Mouse (Mus musculus): Measurements from ENCODE around the gene Phf5a. TPM values are rescaled to one million over a fixed set of nuclear protein-coding genes. Genes with fewer than 3 reads are reported as not detected.
"Not testable (repeated sequence)": the region's sequence is repeated elsewhere in the genome, so short reads cannot be mapped to it uniquely, and the experiment has no call there.

Gene Phf5a
- total RNA-seq (2021), result 10 to 100 TPM; 32.5 to 35.0 TPM
- long read RNA-seq, experiment 1, transcript Phf5a-201 (4 exons, 1,663 nt), result major isoform, 37 of 42 reads
- long read RNA-seq, experiment 1, partial matches to known transcripts, result 1 of 42 reads
- long read RNA-seq, experiment 1, other reads (novel, unspliced or antisense), result 4 of 42 reads
- long read RNA-seq, experiment 2, transcript Phf5a-201 (4 exons, 1,663 nt), result major isoform, 28 of 33 reads
- long read RNA-seq, experiment 2, partial matches to known transcripts, result 3 of 33 reads
- long read RNA-seq, experiment 2, other reads (novel, unspliced or antisense), result 1 of 33 reads

DNA sequence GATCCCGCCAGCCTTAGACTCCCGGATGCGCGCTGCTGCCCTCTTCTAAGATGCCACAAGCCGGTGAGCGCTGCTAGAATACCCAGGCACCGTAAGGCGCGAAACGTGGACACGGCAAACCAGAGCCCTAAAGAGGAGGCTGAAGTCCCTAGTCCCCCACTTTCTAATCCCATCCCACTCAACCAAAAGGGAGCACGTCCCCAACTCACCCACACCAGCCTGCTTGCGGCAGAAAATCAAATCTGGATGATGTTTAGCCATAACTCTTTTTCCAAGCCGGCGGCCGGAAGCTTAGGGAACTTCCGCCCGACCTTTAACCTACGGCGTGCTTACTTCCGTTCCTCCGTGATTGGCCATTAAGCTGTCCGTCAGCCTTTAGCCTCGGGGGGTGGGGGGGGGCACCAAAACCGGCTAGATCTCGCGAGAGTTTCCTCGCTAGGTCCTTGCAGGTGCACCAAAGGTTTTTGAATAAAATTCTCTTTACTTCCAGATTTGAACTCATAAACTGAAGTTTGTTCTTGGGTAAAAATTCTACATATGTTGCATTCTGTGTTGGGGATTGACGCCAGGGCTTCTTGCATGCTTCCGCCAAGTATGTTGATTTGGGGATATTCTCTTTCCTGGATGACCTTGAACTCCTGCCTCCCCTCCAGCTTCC lies at the start of gene Phf5a:
TSS of gene Phf5a (minus strand) at position 308 of the 658 bp plus-strand sequence.
- peak; percentile 81 to 87 for DNase-seq (ENCODE audit: low spot score in 2 of 2)

DNA sequence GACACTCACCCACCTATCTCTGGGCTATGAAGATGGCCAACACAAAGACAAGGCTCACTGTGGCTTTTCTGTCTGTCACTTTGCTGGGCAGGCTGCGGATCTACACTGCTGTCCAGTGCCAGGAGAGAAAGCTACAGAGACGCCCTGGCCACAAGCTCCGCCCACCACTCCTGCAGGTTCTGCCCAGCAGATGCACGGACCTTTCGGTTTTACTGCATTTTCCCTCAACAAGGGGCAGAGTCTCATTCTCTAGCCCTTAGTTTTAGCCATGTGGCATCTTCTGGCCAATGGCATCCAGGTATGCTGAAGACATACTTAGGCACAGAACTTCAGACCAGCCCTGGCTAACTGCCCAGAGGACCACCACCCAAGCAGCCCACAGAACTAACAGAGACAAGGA lies 49.5 kb upstream of the Phf5a start:
- no peak for DNase-seq (ENCODE audit: low spot score in 2 of 2)

DNA sequence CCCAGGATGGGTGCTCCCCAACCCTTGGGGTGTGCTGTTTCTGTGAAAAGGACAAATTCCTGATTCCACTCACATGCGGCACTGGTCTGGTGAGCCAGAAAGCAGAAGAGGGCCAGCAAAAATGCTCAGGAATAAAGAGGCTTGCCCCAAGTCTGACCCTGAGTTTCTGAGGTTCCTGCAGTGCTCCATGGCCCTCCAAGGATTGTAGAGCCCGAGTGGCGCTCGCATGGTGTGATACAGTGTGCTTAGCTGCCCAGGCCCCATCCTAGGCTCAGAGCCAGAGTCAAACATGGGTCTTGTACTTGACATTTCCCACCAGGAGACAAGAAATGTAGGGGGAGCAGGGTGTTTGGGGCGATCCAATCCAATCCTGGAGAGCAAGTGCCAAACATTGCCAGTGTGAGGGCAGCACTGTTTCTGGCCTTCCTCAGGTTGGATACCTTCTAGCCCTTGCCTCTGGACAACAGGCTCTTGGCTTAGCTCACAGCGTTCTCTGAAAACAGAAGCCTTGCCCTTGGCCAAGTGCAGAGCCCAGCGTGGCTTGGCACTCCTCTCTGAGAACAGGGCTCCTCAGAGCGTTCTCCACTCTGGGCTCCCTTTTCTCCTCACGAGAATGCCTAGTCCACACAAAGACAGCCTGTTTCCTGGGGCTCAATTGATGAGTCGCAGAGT lies 49.0 kb upstream of the Phf5a start:
- DNase-seq (ENCODE audit: low spot score in 2 of 2), result no peak

DNA sequence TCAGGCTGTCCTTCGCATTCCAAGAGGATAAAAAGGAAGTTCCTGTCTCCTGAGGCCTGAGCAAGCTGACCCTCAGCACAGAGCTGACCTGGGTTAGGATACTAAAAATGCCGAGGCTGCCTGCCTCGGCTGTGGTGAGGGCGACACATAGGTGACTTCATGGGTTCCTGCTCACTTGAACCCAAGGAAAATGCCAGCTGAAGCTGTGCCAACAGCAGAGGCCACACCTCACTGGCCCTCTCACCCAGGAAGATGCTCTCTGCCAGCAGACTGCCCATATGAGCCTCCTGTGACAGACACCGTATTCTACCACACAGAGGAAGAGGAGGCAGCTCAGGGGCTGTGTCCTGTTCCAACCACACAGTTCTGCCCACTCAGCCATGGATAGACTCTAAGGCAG lies 47.4 kb upstream of the Phf5a start:
- no peak for DNase-seq (ENCODE audit: low spot score in 2 of 2)

DNA sequence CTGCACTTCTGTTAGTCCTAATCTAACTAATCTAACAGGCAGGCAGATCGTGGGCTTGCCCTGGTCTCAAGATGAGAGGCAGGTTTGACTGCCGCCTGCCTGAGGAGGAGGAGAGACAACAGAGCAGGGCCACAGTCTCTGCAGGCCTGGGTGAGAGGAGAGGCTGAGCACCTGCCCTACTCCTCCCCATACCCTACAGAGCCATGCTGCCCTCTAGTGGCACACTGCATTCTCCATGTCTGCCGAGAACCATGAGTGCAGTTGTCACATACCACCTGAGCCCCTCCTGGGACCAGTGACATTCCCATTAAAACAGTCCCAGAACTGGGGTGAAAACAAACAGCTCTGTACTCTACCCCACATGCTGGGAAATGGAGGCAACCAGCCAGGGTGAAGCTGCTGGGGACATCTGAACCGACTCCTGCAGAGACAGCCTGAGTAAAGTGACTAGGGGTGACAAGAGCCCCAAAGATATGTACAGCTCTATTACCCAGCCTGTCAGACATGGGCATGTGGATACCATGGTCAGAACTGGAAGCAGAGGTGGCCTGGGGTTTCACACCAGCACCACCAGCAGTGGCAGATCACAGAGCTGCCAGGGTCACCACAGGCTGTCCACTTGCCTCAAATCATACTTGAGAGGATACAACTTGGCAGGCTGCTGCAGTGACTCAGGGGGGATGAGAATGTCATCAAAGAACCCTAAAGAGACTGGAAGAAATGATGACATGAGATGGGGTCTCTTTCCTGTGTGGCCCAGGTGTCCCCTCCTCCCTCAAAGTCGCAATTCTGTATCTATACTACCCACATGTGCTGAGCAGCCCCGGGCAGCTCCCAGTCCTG lies 46.1 kb upstream of the Phf5a start:
- peak; percentile 77 to 82 for DNase-seq (ENCODE audit: low spot score in 2 of 2)

DNA sequence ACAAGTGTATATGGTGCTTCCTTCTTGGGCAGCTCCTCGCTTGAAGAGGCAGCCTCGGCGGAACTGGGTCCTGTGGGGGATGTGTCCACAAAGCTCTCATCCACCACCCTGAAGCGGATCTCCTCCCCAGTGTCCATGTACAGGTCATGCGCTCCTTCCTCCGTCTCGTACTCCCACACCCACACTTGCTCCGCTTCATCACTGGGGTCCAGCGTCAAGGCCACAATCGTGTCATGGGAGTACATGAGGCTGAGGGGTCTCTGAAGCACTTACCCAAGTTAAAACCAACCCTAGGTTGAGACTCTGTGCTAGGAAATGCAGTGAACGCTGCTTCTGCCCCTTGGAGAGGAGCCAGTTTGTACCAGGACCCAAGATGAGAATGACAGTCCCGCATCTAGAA lies 45.5 kb upstream of the Phf5a start:
- DNase-seq (ENCODE audit: low spot score in 2 of 2), result no peak

DNA sequence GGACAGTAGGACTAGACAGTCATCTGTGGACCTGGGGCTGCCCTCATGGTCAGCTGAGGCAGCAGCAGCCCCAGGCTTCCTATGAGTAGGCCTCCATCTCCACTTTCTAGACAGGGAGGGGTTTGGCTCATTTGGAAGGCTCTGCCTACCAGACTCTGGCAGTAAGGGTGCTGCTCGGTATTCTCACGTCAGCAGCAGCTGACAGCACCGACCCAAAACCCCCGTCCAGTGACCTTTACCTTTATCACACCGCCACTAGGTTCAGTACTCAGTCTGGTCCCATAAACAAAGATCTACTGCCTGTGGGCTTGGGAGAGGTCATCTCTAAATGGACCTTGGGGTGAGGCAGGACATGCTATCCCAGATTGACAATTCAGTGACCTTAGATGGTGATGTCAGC lies 44.0 kb upstream of the Phf5a start:
- DNase-seq (ENCODE audit: low spot score in 2 of 2), result no peak

DNA sequence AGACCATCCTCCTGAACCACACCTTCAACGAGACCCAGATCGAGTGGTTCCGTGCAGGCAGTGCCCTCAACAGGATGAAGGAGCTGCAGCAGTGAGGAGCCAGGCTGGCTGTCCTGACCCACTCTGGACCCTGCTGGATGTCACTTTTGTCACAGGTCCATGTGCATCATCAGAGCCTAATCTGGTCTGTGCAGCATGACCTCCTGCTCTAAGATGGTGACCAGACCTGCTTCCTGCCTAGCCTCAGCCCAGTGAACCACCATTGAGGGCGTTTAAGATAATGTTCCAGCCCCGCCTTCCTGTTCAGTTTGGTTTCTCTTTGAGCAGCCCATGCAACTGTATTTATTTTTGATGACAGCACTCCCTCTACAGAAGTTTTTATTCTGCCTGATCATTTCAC lies 43.0 kb upstream of the Phf5a start:
- DNase-seq (ENCODE audit: low spot score in 2 of 2), result no peak

DNA sequence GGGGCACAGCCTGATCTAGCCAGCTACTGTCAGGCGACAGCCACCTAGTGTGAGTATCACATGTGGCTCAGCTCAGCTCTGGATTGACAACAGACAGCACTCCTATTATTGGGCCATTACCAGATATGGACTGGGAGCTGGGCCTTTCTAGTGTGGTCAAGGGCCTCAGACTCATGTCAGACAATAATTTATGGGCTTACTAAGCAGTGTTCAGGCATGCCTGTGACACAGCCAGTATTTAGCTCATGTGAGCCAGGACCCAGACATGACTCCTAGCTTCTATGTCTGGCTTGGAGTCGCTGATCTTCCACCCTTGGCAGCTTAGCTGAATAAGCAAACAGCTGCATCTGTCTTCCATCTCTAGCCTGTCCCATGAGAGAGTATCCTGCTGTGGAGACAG lies 40.8 kb upstream of the Phf5a start:
- no peak for DNase-seq (ENCODE audit: low spot score in 2 of 2)

DNA sequence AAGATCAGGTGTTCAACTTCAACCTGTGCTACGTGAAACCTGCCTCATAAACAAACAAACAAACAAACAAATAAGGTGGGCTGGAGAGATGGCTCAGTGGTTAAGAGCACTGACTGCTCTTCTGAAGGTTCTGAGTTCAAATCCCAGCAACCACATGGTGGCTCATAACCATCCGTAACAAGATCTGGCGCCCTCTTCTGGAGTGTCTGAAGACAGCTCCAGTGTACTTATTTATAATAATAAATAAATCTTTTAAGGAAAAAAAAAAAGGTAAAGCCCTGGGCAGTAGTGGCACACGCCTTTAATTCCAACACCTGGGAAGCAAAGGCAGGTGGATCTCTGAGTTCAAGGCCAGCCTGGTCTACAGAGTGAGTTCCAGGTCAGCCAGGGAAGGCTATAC lies 37.1 kb upstream of the Phf5a start:
- DNase-seq (ENCODE audit: low spot score in 2 of 2), result not testable (repeated sequence)

DNA sequence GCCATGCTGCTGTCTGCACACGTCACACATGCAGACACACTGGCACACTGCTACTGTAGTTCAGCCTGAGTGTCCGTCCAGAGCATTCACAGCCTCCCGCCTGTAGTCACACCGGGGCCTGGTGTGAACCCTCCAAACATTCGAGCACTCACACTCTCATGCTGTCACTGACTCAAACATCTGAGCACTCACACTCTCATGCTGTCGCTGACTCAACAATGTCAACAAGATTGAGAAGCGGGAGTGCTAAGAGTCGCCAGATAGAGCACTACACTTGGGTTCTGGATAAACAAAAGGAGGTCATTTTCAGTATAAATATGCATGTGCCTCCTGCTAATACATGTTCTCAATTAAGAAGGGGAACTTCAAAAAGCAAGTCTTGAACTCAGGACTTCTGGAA lies 36.2 kb upstream of the Phf5a start:
- no peak for DNase-seq (ENCODE audit: low spot score in 2 of 2)

DNA sequence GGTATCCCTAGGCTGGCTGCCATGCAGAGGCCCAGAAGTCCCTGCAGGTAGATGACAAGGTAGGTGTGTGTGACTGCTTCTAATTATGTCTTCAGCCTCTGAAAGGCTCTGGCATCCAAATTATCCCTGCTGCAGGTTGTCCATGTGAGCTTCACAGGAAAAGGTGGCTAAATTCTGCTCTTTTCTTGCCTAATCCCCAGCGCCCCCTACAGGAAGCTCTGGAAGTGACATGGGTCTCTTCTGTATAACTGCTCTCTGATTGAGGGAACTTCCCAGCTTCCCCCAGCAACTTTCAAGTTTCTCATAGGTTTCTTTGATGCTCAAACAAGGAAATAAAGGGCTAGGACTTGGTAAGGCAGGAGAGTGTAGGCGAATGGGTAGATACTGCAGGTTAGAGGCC lies 33.2 kb upstream of the Phf5a start:
- DNase-seq (ENCODE audit: low spot score in 2 of 2), result peak; percentile 72 to 80

DNA sequence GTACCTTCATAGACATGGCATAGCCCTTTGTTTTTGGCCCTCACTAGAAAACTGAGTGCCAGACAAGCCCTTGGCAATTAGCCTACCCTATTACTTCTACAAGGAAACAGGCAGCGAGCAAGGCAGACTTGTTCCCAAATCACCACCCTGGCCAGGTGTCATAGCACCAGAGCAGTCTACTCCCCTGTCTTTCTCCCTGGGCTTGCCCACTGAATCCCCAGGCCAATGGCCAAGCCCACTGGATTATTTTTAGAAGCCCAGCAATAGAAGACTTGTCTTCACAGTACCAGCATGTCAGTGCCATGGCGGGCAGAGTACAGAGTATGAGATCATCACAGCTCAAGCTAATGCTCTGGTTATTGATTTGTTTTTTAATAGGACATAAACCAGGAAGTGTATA lies 27.0 kb upstream of the Phf5a start:
- DNase-seq (ENCODE audit: low spot score in 2 of 2), result no peak

DNA sequence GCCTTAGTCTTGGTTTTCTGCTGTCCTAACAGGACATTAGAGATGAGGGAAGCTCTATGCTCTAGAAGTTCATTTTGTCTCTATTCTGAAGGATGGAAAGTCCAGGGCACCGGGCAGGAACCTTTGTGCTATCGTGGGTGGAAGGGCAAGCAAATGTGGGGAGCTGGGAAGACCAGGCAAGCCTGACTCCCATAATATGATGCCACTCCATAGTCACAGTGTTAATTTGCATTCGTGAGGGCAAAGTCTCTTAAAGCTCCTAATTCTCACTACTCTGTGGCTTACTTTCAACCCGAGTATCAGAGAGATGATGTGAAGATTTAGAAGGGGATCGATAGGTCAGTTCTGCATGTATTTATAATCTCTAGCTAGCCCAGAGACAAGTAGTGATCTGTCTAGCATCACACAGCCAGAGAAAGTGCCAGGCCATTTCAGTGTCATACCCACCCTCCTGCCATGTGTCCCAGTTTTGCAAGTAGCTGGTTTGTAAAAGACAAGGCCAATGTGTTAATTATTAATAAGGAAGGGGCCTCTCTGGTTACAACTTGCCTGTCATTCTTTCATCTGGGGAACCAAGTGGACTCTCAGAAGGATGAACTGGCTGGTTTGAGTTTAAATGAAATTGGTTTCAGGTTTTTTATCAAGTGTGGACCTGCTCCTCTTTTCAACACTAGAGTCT lies 26.0 kb upstream of the Phf5a start:
- DNase-seq (ENCODE audit: low spot score in 2 of 2), result no peak

DNA sequence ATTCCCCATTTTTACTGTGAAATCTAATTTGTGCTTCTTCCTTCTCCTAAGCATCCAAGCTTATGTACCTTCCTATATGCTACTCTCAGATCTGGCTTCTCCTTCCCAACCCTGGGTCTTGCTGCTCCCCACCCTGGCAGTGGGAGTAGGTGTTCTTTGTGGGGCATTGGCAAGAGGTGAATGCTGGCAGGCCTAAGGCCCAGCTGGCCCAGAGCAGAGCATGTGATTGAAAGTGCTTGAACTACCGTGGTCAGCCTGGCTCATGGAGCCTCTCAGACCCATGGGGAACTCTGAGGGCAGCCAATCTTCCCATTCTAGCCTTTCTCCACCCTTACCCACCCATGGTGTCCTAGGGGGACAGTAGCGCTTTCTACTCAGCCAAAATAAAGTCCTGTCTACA lies 24.7 kb upstream of the Phf5a start:
- DNase-seq (ENCODE audit: low spot score in 2 of 2), result no peak

DNA sequence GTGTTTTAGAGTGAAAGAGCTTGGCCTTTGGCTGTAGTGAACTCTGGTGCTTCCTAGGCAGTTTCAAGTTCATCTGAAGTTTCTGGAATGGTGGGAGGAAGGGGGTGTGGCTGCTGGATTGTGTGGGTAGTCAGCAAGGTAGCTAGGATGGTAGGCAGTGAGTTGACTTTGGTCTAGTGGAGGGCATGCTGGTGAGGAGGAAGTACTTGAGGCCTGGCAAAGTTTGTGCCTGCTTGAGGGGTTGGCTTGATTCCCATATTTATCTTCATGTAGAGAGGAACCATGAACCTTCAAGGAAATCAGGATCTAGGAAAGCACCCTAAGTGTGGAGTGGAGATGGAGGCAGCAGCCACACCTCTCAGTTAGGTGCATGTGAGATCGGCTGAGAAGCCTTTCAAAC lies 22.3 kb upstream of the Phf5a start:
- DNase-seq (ENCODE audit: low spot score in 2 of 2), result no peak

DNA sequence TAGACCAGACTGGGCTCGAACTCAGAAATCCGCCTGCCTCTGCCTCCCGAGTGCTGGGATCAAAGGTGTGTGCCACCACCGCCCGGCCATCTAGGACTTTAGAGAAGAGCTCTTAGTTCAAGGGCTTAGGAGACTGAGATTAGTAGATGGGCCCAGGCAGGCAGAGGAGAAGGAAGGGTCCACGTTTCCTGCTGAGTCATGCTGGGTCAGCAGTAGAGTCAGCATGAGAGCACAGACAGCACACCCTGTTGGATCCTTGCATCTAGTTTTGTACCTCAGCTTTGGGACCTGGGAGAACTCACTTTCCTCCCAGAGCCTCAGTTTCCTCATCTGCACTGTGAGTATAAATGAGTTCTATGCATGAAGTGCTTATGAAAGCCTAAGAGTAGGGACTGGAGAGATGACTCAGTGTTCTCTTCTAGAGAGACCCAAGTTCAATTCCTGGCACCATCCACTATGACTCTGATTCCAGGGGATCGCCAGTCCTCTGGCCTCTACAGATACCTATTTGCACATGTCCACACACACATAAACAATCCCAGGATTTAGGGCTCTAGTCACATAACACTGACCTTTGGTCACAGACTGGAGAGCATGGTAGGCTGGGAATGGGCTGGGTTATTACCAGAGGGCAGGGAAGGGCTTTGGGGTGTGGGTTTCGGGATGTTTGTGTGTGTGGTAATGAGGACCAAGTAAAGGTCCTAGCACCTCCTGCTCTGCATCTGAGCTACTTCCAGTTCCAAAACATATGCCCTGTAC lies 20.3 kb upstream of the Phf5a start:
- DNase-seq (ENCODE audit: low spot score in 2 of 2), result no peak

DNA sequence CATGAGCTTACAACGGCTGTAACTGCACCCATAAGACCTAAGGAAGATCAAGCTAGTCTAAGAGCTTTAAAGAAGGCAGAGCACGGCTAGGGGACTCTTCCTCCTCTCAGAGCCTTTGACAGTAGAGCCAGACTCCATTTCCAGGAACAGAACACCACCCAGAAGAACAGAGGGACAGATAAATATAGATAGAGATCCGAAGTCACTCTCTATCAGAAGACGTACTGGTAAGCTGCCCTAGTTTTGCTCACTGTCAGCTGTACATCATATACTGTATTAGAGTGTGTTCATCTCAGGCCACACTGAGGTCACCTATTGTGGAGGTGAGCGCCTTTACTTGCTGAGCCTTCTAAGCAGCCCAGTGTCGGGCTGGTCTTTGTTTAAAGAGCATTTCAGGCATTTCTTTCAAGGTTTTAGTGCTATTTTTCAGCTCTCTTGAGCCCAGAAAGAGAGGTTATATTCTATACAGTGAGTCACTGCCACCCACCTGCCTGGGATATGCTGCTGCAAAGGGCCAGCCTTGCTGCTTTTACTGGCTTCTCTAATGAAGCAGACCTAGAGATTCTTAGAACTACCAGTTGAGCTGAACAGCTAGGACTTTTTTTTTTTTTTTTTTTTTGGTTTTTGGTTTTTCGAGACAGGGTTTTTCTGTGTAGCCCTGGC lies 19.6 kb upstream of the Phf5a start:
- DNase-seq (ENCODE audit: low spot score in 2 of 2), result peak; percentile 57 to 66

DNA sequence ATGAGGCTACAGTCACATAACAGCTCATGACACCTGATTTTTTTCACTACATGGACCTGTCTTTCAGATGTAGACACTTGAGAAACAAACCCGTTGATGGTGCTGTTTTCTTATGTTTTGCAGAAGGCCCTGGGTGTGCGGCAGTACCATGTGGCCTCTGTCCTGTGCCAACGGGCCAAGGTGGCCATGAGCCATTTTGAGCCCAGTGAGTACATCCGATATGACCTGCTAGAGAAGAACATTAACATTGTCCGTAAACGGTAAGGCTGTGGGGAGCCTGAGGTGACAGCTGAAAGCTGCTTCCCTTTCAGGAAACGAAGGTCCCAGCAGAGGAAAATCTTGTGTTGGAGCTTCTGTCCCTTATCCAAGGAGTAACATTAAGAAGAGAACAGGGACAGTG lies 17.5 kb upstream of the Phf5a start:
- no peak for DNase-seq (ENCODE audit: low spot score in 2 of 2)
